Mouse (Mus musculus): ENCODE measurements around the gene Paox.

Gene Paox

DNA sequence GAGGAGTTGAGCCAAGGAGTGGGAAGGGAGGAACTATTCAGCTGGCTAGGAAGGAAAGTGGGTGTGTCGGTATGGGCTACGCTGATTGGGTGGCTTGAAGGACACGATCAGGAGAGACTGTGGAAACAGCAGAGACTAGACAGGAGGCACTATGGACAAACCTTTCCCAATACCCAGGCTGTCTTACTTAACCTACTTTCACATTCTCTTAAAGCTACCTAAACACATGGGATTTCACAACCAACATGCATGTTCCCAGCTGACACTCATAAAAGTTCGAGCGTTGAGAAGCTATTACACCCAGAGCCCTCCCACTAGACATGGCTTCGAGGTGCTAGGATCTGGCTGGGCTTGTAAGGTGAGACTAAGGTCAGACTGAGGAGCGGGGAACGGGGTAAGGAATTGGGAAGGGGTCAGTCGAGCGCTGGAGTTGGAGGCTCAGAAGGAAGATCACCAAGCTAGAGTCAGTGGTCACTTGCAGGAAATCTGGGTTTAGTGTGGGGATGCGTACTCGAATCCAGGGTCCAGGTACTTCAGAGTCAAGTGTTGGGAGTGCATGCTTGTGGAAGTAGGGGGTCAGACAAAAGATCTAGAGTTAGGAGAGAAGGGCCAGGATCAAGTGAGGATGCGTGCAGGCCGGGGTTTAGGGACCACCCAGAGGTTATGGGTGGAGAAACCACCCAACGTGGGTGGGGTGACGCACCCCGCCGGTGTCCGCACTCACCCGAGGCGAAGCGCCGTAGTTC lies at the start of gene Paox:
Paox (plus strand) TSS at position 217 of the 746 bp plus-strand sequence.
- in situ Hi-C loops (cut with MboI; ENCODE audit: unreplicated experiment in 2 of 2) = loop anchor here (5.0 to 25.0 kb wide), 3 partner anchors 78 to 1203 kb away; partner anchors contain the start of genes Bnip3 (in 2 of the 2), Tubgcp2 (in 2 of the 2), Zfp511 (in 2 of the 2) and B4galnt4 (in 1 of the 2)

GRCm38 (mm10) chr7:140067397-140067796 lies 48.2 kb upstream of the Paox start:
- in situ Hi-C loops (cut with MboI; ENCODE audit: unreplicated experiment in 2 of 2) = loop anchor here in 1 of 2 experiments (5.0 kb wide), 1 partner anchor 90 kb away; the partner anchor contains the start of gene 6430531B16Rik

- in situ Hi-C loops (cut with MboI; ENCODE audit: unreplicated experiment in 2 of 2) = loop anchor here in 1 of 2 experiments (10.0 kb wide), 1 partner anchor 835 kb away; the partner anchor contains the start of gene Cox8b
Observed at GRCm38 (mm10) chr7:140070042-140070711, 45.4 kb upstream of the Paox start.

- in situ Hi-C loops (cut with MboI; ENCODE audit: unreplicated experiment in 2 of 2) = loop anchor here in 1 of 2 experiments (10.0 kb wide), 1 partner anchor 827 kb away; the partner anchor contains the start of gene Cox8b
Observed at GRCm38 (mm10) chr7:140077698-140078097, 37.9 kb upstream of the Paox start.

DNA sequence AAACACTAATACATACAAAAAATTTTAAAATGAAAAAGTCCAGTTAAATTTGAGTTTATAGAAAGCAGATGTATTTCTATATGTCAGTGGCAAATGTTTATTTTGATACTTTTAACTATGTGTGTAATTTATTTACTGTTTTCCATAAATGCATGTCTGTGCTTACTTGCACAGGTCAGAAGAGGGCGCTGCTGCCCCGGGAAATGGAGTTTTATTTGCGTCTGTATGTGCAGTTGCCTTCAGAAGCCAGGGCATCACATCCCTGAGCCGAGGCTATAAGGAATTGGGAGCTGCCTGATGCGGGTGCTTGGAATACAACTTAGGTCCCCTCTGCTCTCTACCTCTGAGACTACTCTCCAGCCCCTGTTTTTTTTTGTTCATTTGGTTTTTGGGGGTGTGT lies 36.9 kb upstream of the Paox start:
- in situ Hi-C loops (cut with MboI; ENCODE audit: unreplicated experiment in 2 of 2) = loop anchor here in 1 of 2 experiments (10.0 kb wide), 1 partner anchor 826 kb away; the partner anchor contains the start of gene Cox8b

GRCm38 (mm10) chr7:140080503-140081156 lies 35.0 kb upstream of the Paox start:
- in situ Hi-C loops (cut with MboI; ENCODE audit: unreplicated experiment in 2 of 2) = loop anchor here (5.0 to 10.0 kb wide), 3 partner anchors 62 to 754 kb away; partner anchors contain the start of gene Urah (in 1 of the 2)

DNA sequence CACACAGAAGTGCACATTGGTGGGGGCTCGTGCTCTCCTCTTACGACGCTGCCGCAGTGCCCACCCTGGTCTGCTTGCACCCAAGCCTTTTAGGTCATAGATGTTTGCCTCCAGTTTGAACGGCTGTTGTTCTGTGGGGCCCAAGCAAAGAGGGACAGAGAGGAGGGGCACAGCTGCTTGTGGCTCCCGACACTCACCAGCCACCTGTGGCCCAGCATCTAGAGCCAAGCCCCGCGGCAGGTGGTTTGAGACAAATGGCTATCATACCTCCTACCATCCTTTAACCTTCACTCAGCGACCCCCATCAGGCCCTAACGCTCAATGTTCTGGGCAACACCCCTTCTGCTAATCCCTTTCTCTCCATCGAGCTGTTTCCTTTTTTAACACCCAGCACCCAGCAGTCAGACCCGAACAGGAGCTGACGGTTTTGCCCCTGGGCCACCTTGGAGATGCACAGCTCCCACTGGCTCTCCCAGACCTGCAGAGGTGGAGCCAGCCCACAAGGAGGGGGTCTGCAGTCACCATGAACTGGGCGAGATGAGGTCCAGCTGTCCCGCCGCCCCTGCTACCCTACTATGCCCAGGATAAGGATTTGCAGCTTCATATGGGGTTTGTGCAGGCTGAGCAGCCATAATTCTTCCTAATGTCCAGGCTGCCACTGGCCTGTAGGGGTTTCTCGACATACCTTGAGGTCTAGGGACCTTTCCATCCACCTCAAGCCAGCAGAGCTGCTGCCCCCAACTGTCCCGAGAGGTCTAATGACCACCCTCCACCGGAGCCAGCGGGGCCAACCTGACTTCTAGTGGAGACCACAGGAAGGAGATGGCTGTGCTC lies 34.0 kb upstream of the Paox start:
- in situ Hi-C loops (cut with MboI; ENCODE audit: unreplicated experiment in 2 of 2) = loop anchor here (5.0 to 10.0 kb wide), 3 partner anchors 61 to 753 kb away; partner anchors contain the start of gene Urah (in 1 of the 2)

DNA sequence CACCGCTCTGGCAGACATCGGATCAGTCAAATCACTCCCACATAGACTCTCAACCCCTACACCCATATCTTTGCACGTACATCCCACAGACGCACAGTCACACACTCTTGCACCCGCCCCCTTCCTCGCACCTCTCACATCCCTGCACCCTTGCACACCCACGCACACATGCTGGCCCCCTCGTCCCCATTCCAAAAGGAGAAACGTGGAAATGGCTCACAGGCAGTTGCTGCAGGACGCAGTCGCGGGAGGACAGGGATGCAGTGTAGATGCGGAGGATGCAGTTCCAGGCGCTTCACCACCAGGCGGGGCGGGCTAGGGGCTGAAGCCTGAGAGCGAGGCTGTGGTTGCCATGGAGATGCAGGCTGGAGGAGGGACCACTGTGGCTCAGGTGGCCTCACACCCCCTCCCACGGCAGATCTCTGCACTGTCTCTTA lies 33.3 kb upstream of the Paox start, which contains the start of gene Caly:
Caly (minus strand) TSS at position 307 of the 437 bp plus-strand sequence.
- in situ Hi-C loops (cut with MboI; ENCODE audit: unreplicated experiment in 2 of 2) = loop anchor here (5.0 to 10.0 kb wide), 3 partner anchors 60 to 753 kb away; partner anchors contain the start of gene Urah (in 1 of the 2)

DNA sequence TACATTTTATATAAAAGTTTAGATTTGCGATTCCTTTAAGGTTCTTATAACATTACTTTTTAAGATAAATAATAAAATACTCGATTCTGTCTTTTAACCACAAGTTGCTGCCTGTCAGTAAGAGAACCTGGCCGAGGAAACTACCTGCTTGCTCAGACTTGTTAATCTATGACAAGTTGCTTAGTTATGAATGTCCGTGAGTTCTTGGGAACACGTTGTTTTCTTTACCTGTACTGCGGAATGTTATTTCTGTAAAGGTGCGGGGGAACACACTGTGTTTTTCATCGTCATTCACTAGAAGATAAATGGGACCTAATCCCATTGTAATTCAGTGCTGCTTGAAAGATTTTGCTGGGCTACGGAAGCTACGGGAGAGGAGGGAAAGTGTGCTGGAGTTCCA lies 25.0 kb upstream of the Paox start:
- in situ Hi-C loops (cut with MboI; ENCODE audit: unreplicated experiment in 2 of 2) = no loop called here

DNA sequence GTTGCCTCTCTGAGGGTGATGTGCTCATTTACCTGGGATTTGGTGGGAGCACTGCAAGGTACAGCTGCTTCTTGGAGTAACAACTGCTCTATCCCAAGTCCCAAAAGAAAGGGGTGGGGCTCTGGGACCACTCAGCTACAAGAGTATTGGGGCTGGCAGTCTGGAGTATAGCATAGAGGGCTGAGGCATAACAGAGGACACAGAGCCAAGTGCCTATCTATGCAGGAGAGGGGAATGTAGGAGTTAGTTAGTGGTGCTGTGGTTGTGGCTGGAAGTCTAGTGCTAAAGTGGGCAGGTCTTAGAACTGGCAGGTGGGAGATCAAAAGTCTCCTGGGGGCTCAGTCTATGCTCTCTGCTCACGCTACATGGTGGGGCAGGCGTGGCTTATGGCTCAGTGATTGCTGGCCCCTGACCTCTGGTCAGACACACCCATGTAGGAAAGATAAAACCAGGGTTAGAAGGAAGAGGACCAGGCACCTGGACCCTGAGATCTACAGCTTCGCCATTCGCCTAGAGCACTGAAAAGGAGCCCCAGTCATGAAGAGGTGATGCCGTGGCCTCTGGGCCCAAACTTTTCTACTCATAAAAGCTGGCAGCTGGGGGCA lies 22.6 kb upstream of the Paox start, which contains the start of gene Prap1:
Prap1 (plus strand) TSS at position 472 of the 605 bp plus-strand sequence.
- in situ Hi-C loops (cut with MboI; ENCODE audit: unreplicated experiment in 2 of 2) = no loop called here

GRCm38 (mm10) chr7:140094954-140095353 lies 20.6 kb upstream of the Paox start:
- in situ Hi-C loops (cut with MboI; ENCODE audit: unreplicated experiment in 2 of 2) = no loop called here

DNA sequence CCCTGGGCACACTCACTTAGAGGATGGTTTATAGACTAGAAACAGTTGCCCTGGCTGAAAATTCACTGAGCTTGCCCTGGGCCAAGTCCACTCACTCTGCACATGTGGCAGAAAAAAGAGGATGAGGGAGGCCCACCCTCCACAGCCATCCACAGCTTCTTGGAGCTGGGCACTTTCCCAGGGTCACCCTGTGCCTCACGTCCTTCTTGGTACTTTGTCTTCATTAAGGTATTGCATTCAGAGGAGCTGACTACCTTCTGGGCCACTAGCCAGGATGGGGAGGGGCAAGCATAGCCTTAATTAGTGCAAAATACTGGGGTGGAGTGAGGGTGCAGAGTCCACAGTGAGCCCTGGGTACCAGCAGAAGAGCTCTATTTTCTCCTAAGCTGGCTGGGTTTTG lies 20.0 kb upstream of the Paox start:
- in situ Hi-C loops (cut with MboI; ENCODE audit: unreplicated experiment in 2 of 2) = no loop called here

DNA sequence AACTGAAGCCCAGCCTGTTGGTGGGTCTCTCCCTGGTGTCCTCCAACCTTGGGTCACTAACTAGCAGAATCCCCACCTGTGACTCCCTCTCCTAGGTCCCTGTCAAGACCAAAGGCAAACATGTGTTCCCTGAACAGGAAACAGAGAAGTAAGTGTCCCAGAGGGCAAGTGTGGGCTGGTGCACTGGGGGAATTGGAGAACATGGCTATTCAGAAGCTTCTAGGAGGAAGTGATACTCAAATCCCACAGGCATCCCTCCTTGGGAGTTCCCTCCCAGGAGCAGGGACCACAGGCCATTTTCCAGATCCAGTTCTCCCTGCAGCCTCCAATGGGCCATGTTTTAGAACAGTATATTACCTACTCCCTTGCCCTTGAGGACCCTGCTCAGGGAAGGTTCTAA lies 19.5 kb upstream of the Paox start:
- in situ Hi-C loops (cut with MboI; ENCODE audit: unreplicated experiment in 2 of 2) = no loop called here

DNA sequence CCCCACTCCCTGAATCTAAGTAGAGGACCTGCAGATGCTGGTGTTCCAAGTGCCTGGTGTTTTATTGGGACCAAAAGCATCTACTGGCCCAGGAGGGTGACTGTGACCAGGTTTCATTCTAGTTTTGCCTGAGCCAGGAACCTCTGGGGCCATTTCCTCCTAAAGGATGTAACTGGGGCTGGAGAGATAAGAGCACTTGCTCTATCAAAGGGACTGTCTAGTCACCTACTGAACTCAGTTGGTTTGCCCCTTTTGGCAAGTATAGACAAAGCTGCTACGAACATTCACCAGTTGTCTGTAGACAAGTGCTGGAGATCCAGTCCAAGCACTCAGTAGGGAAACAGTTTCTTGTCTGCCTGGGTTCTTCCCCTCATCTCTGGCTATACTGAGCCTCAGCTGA lies 17.1 kb upstream of the Paox start:
- in situ Hi-C loops (cut with MboI; ENCODE audit: unreplicated experiment in 2 of 2) = no loop called here

DNA sequence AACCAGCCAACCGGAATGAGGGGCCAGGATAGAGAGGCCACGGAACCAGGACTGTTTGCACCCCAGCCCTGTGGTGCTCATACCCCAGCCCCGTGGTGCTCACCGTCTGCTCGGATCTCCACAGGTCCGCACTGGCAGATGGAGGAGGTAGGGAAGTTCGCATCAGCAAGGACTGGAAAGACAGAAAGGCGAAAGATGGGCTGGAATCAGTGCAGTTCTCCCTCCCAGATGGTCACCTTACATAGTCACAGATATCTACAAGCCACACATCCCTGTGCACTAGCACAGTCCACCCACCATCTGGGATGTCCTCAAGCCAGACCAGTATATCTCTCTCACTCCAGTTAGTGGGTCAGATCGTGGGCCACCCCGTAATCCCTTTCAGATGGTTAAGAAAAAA lies 14.1 kb upstream of the Paox start:
- in situ Hi-C loops (cut with MboI; ENCODE audit: unreplicated experiment in 2 of 2) = loop anchor here (25.0 kb wide), 2 partner anchors 961 to 1189 kb away; partner anchors contain the start of genes Bnip3 (in 2 of the 2) and B4galnt4 (in 1 of the 2)

- in situ Hi-C loops (cut with MboI; ENCODE audit: unreplicated experiment in 2 of 2) = loop anchor here (25.0 kb wide), 2 partner anchors 960 to 1190 kb away; partner anchors contain the start of genes Bnip3 (in 2 of the 2) and B4galnt4 (in 1 of the 2)
Observed at GRCm38 (mm10) chr7:140101993-140102860, 13.4 kb upstream of the Paox start, which contains the start of gene Fuom. Gene Fuom, minus strand, starts transcription at chr7:140102441.

- in situ Hi-C loops (cut with MboI; ENCODE audit: unreplicated experiment in 2 of 2) = loop anchor here (25.0 kb wide), 2 partner anchors 958 to 1192 kb away; partner anchors contain the start of genes Bnip3 (in 2 of the 2) and B4galnt4 (in 1 of the 2)
Observed at GRCm38 (mm10) chr7:140104009-140104408, 11.6 kb upstream of the Paox start.
